Mouse (Mus musculus) brain, embryonic 14.5 days (tissue): Measurements from ENCODE around the gene Tmem30b.

Experiments used
- CTCF ChIP-seq: fragments of 200-500 bp; IDR thresholded peaks from 2 replicates; pipeline ENCODE4 v1.5.1; 2012; ENCODE audit warnings: inconsistent platforms, mild to moderate bottlenecking, moderate library complexity, borderline replicate concordance; ENCODE audit not compliant: insufficient read depth, insufficient read length; ENCODE audit errors: extremely low read depth
- POLR2A ChIP-seq: fragments of 200-500 bp; IDR thresholded peaks from 2 replicates; pipeline ENCODE4 v1.6.1; 2012; ENCODE audit warnings: mild to moderate bottlenecking, inconsistent platforms, borderline replicate concordance; ENCODE audit not compliant: poor library complexity, insufficient read depth, insufficient read length, severe bottlenecking; ENCODE audit errors: extremely low read depth

DNA sequence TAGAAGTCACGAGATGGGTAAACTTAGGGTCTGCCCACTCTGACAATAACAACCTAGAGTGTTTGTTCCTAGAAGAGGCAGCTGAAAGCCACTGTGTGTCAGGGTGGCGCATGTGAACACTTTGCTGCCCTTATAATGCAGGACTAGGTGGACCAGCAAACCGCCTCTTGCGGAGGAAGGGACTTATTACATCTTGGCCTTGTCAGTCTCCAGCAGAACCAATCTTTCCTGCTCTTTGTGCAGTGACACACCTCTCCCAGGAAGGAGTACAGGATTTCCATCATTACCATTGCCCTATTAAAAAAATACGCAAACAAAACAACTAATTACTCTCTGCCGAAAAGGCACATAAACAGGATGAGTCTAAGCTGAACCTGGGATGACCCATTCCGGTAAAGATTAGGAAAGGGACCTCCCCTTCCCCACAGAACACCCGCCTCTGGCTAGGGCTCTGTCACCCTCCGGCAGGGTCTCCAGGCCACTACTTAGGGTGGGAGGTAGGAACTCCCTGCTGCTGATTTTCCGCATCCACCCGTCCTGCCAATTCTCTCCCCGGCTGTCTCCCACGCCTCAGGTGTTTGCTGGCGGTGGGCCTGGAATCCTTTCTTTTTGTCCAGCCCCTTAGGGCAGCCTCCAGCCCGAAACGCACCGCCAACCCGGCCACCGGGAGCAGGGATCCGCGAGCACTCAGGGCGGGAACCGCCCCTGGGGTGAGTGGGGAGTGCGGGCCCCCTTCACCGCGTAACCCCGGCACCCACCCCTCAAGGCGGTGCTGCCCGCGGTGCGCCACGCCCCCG is 37.8 kb upstream of the Tmem30b start:
- peak; percentile 51 for TF ChIP-seq CTCF
- TF ChIP-seq POLR2A, result no peak
